7 mouse cellular contexts compared by ENCODE assay signal in genomic region chr12:79191701-79192100, GRCm38 (mm10). TPM values are rescaled to one million over a fixed set of nuclear protein-coding genes. Genes with fewer than 3 reads are reported as not detected.
DNase-seq lines count a peak whose midpoint lies in the region; ATAC-seq lines count a peak whose summit lies in the region.

No protein-coding gene starts in this region.

- peak overlapping the region; percentile 67 for H3K9ac ChIP-seq in midbrain, embryonic 11.5 days (ENCODE audit: low read length)

- ATAC-seq in inflammation-experienced regulatory T-cells, adult 6 months, result peak; percentile 96
- peak; percentile 92 for ATAC-seq in midbrain, embryonic 11.5 days (ENCODE audit: low FRiP score)

- H3K4me3 ChIP-seq in midbrain, embryonic 11.5 days (ENCODE audit: low read depth, low read length), result peak overlapping the region; percentile 71

- intact Hi-C loops in gastrocnemius, postnatal 14 days (cut with DNase I; ENCODE audit: low total_unique reads), result no loop called here
- intact Hi-C loops in left cerebral cortex, postnatal 4 days (cut with DNase I), result no loop called here

- no peak overlapping the region for H3K27ac ChIP-seq in midbrain, embryonic 11.5 days (ENCODE audit: low read depth, low read length)

- peaks cover 8% of the 10 kb centered on the region for H3K4me1 ChIP-seq in midbrain, embryonic 11.5 days (ENCODE audit: control insufficient read depth, insufficient read depth, low read length)

- H3K9me3 ChIP-seq in midbrain, embryonic 11.5 days (ENCODE audit: control insufficient read depth, low read length), result no peaks in the 10 kb centered on the region

- peak; percentile 58 for DNase-seq in adrenal gland, adult 8-10 months
- DNase-seq in embryo, embryonic 10.5 days (ENCODE audit: low spot score), result peak; percentile 93
- peak; percentile 74 for DNase-seq in gastrocnemius, postnatal 14 days
- peak; percentile 79 for DNase-seq in left cerebral cortex, postnatal 4 days
- peak; percentile 99 for DNase-seq in midbrain, embryonic 11.5 days (ENCODE audit: low spot score, missing footprints)
- DNase-seq in skeletal muscle tissue, adult 2 months (ENCODE audit: low read depth, low spot score), result peak; percentile 42

- WGBS in midbrain, embryonic 11.5 days, result 7% methylated on average over 14 of the region's 14 CpGs

- no peaks in the 10 kb centered on the region for H3K27me3 ChIP-seq in midbrain, embryonic 11.5 days (ENCODE audit: control insufficient read depth, insufficient read depth, low read length)

- peak overlapping the region; percentile 65 for H3K4me2 ChIP-seq in midbrain, embryonic 11.5 days

- H3K36me3 ChIP-seq in midbrain, embryonic 11.5 days (ENCODE audit: control insufficient read depth, insufficient read depth, low read length), result peaks cover 2% of the 10 kb centered on the region

RNA-seq across cellular contexts. Expression of gene Rdh11, which starts 0.4 kb away (rescaled TPM):
- 10 to 100 TPM; 18.1 to 25.0 (median 21.0) TPM for total RNA-seq in adrenal gland, adult 8-10 months (2022)
- 1 to 10 TPM; 3.1 to 3.3 TPM for total RNA-seq in gastrocnemius, postnatal 14 days (2021)
- 10 to 100 TPM; 16.9 to 22.4 (median 18.0) TPM for polyA plus RNA-seq in inflammation-experienced regulatory T-cells, adult 6 months (2017; shearing (Covaris generic))
- total RNA-seq in left cerebral cortex, postnatal 4 days (2021), result 10 to 100 TPM; 41.4 to 43.2 TPM
- 28.9 and 31.1 TPM in 2 replicates for polyA plus RNA-seq in midbrain, embryonic 11.5 days (2014; fragmentation: Nextera tagmentation; extraction: Ambion mirVana)

RNA-seq across cellular contexts. Expression of gene Rdh12, which starts 17.0 kb away (rescaled TPM):
- 1 to 10 TPM in 1 of 4 experiments, under 1 TPM in 3; 0.52 to 1.4 (median 0.65) TPM for total RNA-seq in adrenal gland, adult 8-10 months (2022)
- under 1 TPM; 0.29 to 0.57 TPM for total RNA-seq in gastrocnemius, postnatal 14 days (2021)
- polyA plus RNA-seq in inflammation-experienced regulatory T-cells, adult 6 months (2017; shearing (Covaris generic)), result 10 to 100 TPM; 12.7 to 13.8 (median 13.2) TPM
- total RNA-seq in left cerebral cortex, postnatal 4 days (2021), result 1 to 10 TPM in 1 of 2 experiments, under 1 TPM in 1; 0.84 to 1.3 TPM
- 1.4 and 1.9 TPM in 2 replicates for polyA plus RNA-seq in midbrain, embryonic 11.5 days (2014; fragmentation: Nextera tagmentation; extraction: Ambion mirVana)

RNA-seq across cellular contexts. Expression of gene Vti1b, which starts 19.2 kb away (rescaled TPM):
- total RNA-seq in adrenal gland, adult 8-10 months (2022), result 100 to 1,000 TPM; 120 to 135 (median 127) TPM
- 10 to 100 TPM; 47.9 to 52.9 TPM for total RNA-seq in gastrocnemius, postnatal 14 days (2021)
- 10 to 100 TPM; 47.1 to 75.0 (median 63.3) TPM for polyA plus RNA-seq in inflammation-experienced regulatory T-cells, adult 6 months (2017; shearing (Covaris generic))
- 100 to 1,000 TPM; 153 to 159 TPM for total RNA-seq in left cerebral cortex, postnatal 4 days (2021)
- 101 and 106 TPM in 2 replicates for polyA plus RNA-seq in midbrain, embryonic 11.5 days (2014; fragmentation: Nextera tagmentation; extraction: Ambion mirVana)

Comparison
In these comparisons a context has a peak if more than half of its experiments do, and no peak if none do; other contexts are left out.
1. DNase-seq: peak in every context shown above with its lines; median percentile 99 in midbrain, embryonic 11.5 days; 93 in embryo, embryonic 10.5 days; 79 in left cerebral cortex, postnatal 4 days; 74 in gastrocnemius, postnatal 14 days; 58 in adrenal gland, adult 8-10 months; 42 in skeletal muscle tissue, adult 2 months.
2. RNA of gene Rdh11, which starts 0.4 kb away (total RNA-seq): 41.4 to 43.2 TPM in left cerebral cortex, postnatal 4 days and 18.1 to 25.0 TPM in adrenal gland, adult 8-10 months; 3.1 to 3.3 TPM in gastrocnemius, postnatal 14 days; every median in the first group is over 4 times any median in the second.